Mouse (Mus musculus) left cerebral cortex, adult 2 months (tissue): ENCODE measurements at regions not wholly inside any gene's neighbourhood (a gene's known extent, or its start where the extent isn't known, plus 50 kb on each side); places are given as distances from the start of the nearest gene placed in this dataset.
A peak's percentile ranks its signal among the peaks of the same experiment; 100 is the strongest.

ENCODE experiments used
- DNase-seq, 2 experiments: peaks; one replicate each; pipeline ENCODE4 v3.0.0; 2021 to 2022; ENCODE audit warnings: low spot score in 2 of 2, mixed read lengths in 1 of 2; ENCODE audit errors: extremely low spot score in 1 of 2
- H3K27ac ChIP-seq: fragments of 200-600 bp; 2 replicates; pipeline ENCODE4 v1.8.1; 2022
- H3K4me3 ChIP-seq: fragments of 200-600 bp; 2 replicates; pipeline ENCODE4 v1.8.1; 2022
- CTCF ChIP-seq: fragments of 200-600 bp; IDR thresholded peaks from 2 replicates; pipeline ENCODE4 v1.8.1; 2022; ENCODE audit warnings: antibody characterized with exemption, mild to moderate bottlenecking, moderate library complexity
- intact Hi-C: fragments of 180-260 bp; cut with DNase I; formaldehyde crosslinking; loops from one replicate; pipeline ENCODE4 v1.15.1; 2025
- microRNA-seq, 2 experiments: library from miRNA; unstranded; fragments of <30 nt; microRNA quantifications; one replicate each; pipeline ENCODE4 v1.2.0; 2021

- H3K27ac ChIP-seq, result no peak overlapping the region
- TF ChIP-seq CTCF, result no peak
- no peak overlapping the region for H3K4me3 ChIP-seq
- intact Hi-C loops, result no loop called here
- no peak for DNase-seq
These were observed 257.2 kb downstream of the Cdc5l start for GRCm38 (mm10) chr17:45176340-45176739.

DNA sequence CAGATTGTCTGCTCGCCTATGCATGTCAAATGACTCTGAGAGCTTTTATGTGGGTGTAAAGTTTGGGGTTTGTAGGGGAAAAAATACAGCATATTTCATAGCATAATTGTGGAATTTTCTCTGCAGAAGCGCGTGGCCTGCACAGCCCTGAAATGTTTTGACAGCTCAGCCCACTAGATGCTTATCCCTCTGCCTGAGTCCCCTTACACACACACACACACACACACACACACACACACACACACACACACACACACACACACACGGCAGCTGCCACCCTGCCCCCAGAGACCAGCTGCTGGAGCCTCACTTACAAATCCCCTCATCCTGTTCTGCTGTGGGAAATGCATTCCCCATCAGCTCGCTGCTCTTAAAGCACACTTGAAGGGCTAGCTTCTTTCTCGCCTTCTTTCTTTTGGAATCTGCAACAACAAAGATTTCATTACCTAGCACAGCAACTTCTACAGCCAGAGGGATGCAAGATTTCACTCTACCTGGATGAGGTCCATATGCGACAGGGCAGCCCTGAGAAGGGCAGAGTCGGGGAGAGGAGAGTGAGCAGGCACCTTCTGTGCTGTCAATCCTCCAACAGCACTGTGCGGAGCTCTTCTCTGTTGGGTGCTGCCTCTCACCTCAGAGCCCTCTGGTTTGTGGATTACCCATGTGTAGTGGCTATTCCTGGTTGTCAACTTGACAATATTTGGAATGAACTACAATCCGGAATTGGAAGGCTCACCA lies 264.1 kb downstream of the Cdc5l start:
- Histone ChIP-seq H3K27ac (no peak overlapping the region), H3K4me3 (no peak overlapping the region)
- DNase-seq, result peak; percentile 28 to 38
- no peak for TF ChIP-seq CTCF
- intact Hi-C loops, result no loop called here

Small RNAs in the stretch of these regions (microRNA-seq; reads per million reads assigned to microRNA genes)
- gene Gm24979, result 0 reads per million in 2 experiments
